Mouse (Mus musculus) liver, embryonic 12.5 days (tissue): ENCODE data around the gene Ptgir. TPM values are rescaled to one million over a fixed set of nuclear protein-coding genes. Genes with fewer than 3 reads are reported as not detected.

Experiments used
- ATAC-seq: fragments of 200-750 bp; cut with Nextera tagmentation; 2 replicates; pipeline ENCODE4 v1.8.0; 2017; ENCODE audit warnings: moderate number of reproducible peaks, mild to moderate bottlenecking, moderate library complexity
- H3K27ac ChIP-seq: fragments of 300-500 bp; sonication (generic); 2 replicates; pipeline ENCODE4 v1.5.1; 2016; ENCODE audit warnings: mild to moderate bottlenecking
- H3K27me3 ChIP-seq: fragments of 300-500 bp; sonication (generic); replicated peaks from 2 replicates; pipeline ENCODE4 v1.6.1; 2016; ENCODE audit warnings: mild to moderate bottlenecking, moderate library complexity
- H3K36me3 ChIP-seq: fragments of 300-500 bp; sonication (generic); 2 replicates; pipeline ENCODE4 v1.6.1; 2016; ENCODE audit warnings: mild to moderate bottlenecking, moderate library complexity
- H3K4me1 ChIP-seq: fragments of 300-500 bp; sonication (generic); 2 replicates; pipeline ENCODE4 v1.6.1; 2016
- H3K4me2 ChIP-seq: fragments of 300-500 bp; sonication (generic); 2 replicates; pipeline ENCODE4 v1.6.1; 2016; ENCODE audit warnings: mild to moderate bottlenecking, moderate library complexity
- H3K4me3 ChIP-seq: fragments of 300-500 bp; sonication (generic); 2 replicates; pipeline ENCODE4 v1.5.1; 2016; ENCODE audit warnings: mild to moderate bottlenecking, moderate library complexity
- H3K9ac ChIP-seq: fragments of 300-500 bp; sonication (generic); 2 replicates; pipeline ENCODE4 v1.6.1; 2016; ENCODE audit warnings: mild to moderate bottlenecking, moderate library complexity
- H3K9me3 ChIP-seq: fragments of 300-500 bp; sonication (generic); replicated peaks from 2 replicates; pipeline ENCODE4 v1.6.1; 2016; ENCODE audit warnings: mild to moderate bottlenecking, moderate library complexity
- WGBS: fragments of 180-500 bp; shearing (Covaris S2); methylation state at CpG from one replicate; pipeline ENCODE4 v1.1.7; 2016; ENCODE audit not compliant: insufficient replicate concordance; 5-methylcytosine and 5-hydroxymethylcytosine counted together
- polyA plus RNA-seq: library from polyadenylated mRNA; unstranded; fragments of >200 nt; fragmentation: Nextera tagmentation; extraction: Ambion mirVana; gene quantifications from 2 replicates; pipeline ENCODE4 v1.2.1, GENCODE M21; 2016

Ptgir gene
- polyA plus RNA-seq, 1 experiment from 2014 or later: 1.5 TPM

DNA sequence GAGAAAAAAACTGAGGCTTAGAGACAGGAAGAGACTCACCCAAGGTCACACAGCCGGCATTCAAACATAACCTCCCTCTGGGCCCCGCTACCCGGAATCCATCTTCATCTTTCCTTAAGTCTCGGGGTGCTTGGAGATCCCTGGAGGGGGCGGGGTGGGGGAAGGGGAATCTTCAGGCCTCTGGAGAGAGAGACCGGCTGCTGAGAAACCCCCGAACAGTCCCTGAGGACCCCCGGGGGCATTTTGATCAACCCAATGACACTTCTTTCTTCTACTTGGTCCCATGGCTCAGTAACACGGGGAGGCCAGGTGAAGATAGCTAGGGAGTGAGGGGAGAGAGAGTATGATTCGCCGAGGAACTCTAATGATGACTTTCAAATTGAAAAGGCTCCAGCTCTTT, 30.3 kb upstream of the Ptgir start:
- H3K27ac ChIP-seq: no peak overlapping the region

DNA sequence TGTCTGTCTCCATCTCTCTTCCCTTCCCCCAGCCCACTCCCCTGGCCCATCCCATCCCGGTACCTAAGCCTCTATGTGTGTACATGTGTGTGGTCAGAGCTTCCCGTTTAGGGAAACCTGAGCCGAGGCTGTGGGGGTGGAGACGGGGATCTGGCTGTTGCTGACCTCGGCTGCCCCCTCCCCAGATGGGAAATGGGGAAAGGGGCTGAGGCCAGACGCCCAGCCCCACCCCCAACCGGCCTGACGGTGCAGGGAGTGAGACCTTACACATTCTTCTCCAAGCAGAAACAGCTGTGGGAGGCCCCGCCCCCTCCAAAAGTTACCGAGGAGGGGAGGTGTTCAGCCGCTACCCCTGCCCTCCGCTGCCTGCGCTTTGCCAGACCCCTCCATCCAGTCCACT, 29.7 kb upstream of the Ptgir start:
- peak overlapping the region; percentile 65; the same call in 1 of the 2 replicates for H3K4me3 ChIP-seq
- no peak for ATAC-seq

More for the DNA sequence above, 30.3 kb upstream of the Ptgir start:
- ATAC-seq: no peak
- peak overlapping the region; percentile 65 for H3K9ac ChIP-seq
- H3K4me3 ChIP-seq: peak overlapping the region; percentile 65
- peaks cover 42% of the 10 kb centered on the region for H3K4me1 ChIP-seq
- peak overlapping the region; percentile 98 for H3K4me2 ChIP-seq
- WGBS: 28% methylated on average over 11 of the region's 11 CpGs
- H3K36me3 ChIP-seq: no peaks in the 10 kb centered on the region
- no peaks in the 10 kb centered on the region for H3K9me3 ChIP-seq
- peaks cover 27% of the 10 kb centered on the region for H3K27me3 ChIP-seq

DNA sequence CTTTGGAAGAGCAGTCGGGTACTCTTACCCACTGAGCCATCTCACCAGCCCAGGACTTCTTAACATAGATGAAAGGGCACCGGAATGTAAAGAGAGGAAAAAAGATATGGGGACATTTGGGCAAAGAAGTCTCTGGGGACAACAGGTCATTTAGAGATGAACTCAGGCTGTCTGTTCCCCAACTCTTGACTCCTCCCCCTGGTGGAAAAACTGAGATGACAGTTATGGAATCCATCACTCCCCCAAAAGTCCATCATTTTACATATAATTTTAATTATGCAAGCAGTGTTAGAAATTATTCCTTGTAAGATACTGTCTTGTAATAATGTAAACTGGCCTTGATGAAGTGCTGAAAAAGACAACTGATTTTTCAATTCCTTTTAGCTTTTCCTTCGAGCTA, 28.6 kb upstream of the Ptgir start:
- ATAC-seq: no peak
- peaks cover 44% of the 10 kb centered on the region for H3K27me3 ChIP-seq
- no peak overlapping the region for H3K4me3 ChIP-seq
- no peaks in the 10 kb centered on the region for H3K9me3 ChIP-seq
- H3K9ac ChIP-seq: no peak overlapping the region
- H3K27ac ChIP-seq: no peak overlapping the region
- H3K4me1 ChIP-seq: peaks cover 42% of the 10 kb centered on the region
- no peaks in the 10 kb centered on the region for H3K36me3 ChIP-seq
- no peak overlapping the region for H3K4me2 ChIP-seq
- 63% methylated on average over 3 of the region's 3 CpGs for WGBS

More for the DNA sequence above, 29.7 kb upstream of the Ptgir start:
- Histone ChIP-seq H3K27me3 (peaks cover 33% of the 10 kb centered on the region), H3K9ac (no peak overlapping the region), H3K4me2 (peak overlapping the region; percentile 98), H3K36me3 (no peaks in the 10 kb centered on the region), H3K27ac (no peak overlapping the region), H3K4me1 (peaks cover 42% of the 10 kb centered on the region), H3K9me3 (no peaks in the 10 kb centered on the region)
- WGBS: 9% methylated on average over 13 of the region's 13 CpGs

DNA sequence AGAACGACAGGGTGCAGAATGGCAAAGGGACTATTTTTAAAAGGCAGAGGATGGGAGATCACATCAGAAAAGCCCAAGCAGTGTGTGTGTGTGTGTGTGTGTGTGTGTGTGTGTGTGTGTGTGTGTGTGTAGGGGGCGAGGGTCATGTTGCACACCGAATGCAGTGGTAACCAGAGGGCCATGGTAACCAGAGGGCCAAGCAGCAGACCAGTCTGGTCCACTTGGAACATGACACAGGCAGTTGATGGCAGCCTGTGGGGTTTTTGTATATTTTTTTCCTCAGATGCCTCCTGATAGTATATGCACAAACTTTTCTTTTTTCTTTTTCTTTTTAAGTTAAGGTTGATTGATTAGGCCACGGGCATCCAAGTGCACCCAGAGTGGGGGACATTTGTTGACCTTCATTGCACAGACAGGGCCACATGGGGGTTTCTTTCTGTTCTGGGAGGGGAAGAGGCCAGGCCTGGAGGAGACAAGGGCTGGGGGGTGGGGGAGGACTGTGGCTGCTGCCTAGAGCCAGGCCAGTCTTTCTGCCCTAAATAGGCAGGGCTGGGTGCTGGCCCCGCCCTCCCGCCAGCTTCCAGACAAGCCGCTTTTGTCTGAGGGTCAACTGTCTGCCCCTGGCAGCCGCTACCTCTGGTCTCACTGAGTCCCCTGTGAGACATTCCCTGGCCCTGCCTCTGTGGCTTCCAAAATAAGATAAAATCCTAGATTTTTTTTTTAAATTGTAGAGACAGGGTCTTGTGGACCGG, 26.3 kb upstream of the Ptgir start:
- ATAC-seq: no peak
- H3K36me3 ChIP-seq: peaks cover 3% of the 10 kb centered on the region
- H3K27ac ChIP-seq: no peak overlapping the region
- peaks cover 33% of the 10 kb centered on the region for H3K4me1 ChIP-seq
- no peaks in the 10 kb centered on the region for H3K9me3 ChIP-seq
- H3K9ac ChIP-seq: no peak overlapping the region
- WGBS: 28% methylated on average over 9 of the region's 9 CpGs
- no peak overlapping the region for H3K4me3 ChIP-seq
- no peak overlapping the region for H3K4me2 ChIP-seq
- H3K27me3 ChIP-seq: peaks cover 67% of the 10 kb centered on the region

DNA sequence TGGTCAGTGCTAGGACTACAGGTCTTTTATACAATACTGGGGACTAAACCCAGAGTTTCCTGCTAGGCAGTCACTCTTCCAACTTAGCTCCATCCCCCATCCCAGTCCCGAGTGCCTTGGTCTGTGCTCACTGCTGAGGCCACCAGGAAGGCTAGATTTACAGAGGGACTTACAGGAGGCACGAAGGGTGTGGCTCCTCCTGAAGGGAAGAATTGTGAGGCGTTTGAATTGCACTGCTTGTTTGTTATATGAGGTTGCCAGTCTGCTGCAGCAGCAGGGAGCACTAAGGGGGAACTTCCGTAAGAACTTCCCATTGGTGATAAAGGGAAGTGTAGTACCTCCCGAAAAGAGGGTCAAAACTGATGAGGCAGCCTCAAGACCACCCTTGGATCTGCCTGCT, 25.7 kb upstream of the Ptgir start:
- 14% methylated on average over 5 of the region's 5 CpGs for WGBS

DNA sequence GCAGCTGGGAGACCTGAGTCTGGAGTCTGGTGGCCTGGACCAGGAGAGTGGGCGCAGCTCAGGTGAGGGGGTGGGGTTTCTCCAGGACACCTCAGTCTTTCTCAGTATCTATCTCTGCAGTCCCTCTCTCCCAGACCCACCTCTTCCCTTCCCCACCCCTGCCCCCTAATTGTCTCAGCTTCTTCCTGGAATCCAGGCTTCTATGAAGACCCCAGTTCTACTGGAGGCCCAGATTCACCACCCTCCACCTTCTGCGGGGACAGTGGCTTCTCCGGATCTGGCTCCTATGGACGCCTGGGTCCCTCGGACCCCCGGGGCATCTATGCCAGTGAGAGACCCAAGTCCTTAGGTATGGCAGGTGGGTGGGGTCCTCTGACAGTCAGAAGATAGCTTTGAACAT, 23.1 kb upstream of the Ptgir start:
- peaks cover 14% of the 10 kb centered on the region for H3K4me1 ChIP-seq
- H3K36me3 ChIP-seq: peaks cover 20% of the 10 kb centered on the region
- H3K4me3 ChIP-seq: no peak overlapping the region
- no peak overlapping the region for H3K4me2 ChIP-seq
- H3K9ac ChIP-seq: no peak overlapping the region
- no peak for ATAC-seq
- peaks cover 80% of the 10 kb centered on the region for H3K27me3 ChIP-seq
- peaks cover 12% of the 10 kb centered on the region for H3K9me3 ChIP-seq
- no peak overlapping the region for H3K27ac ChIP-seq
- 72% methylated on average over 6 of the region's 6 CpGs for WGBS

More for the DNA sequence above, 25.7 kb upstream of the Ptgir start:
- H3K4me3 ChIP-seq: no peak overlapping the region
- peaks cover 28% of the 10 kb centered on the region for H3K4me1 ChIP-seq
- ATAC-seq: no peak
- no peak overlapping the region for H3K4me2 ChIP-seq
- H3K27me3 ChIP-seq: peaks cover 70% of the 10 kb centered on the region
- no peak overlapping the region for H3K9ac ChIP-seq
- H3K36me3 ChIP-seq: peaks cover 10% of the 10 kb centered on the region
- peaks cover 4% of the 10 kb centered on the region for H3K9me3 ChIP-seq
- no peak overlapping the region for H3K27ac ChIP-seq

DNA sequence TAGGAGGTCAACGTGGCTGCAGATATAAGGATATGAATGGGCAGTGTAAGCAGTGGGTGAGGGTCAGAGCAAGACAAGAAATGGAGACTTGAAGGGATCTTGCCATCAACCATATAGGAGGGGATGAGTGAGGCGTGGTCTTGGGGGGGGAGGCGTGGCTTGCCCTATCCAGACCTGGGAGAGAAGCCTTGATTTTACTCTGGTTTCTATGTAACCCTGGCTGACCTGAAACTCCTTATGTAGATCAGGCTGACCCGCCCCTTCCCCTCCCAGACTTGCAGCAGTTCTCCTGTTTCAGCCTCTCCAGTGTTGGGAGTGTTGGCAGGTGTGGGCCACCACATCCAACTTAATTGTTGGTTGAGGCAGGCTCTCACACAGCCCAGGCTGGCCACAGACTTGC, 22.0 kb upstream of the Ptgir start:
- peaks cover 12% of the 10 kb centered on the region for H3K9me3 ChIP-seq
- H3K4me1 ChIP-seq: peaks cover 14% of the 10 kb centered on the region
- H3K27me3 ChIP-seq: peaks cover 88% of the 10 kb centered on the region
- no peak overlapping the region for H3K4me3 ChIP-seq
- no peak for ATAC-seq
- peaks cover 20% of the 10 kb centered on the region for H3K36me3 ChIP-seq
- H3K9ac ChIP-seq: no peak overlapping the region
- no peak overlapping the region for H3K27ac ChIP-seq
- H3K4me2 ChIP-seq: no peak overlapping the region
- 36% methylated on average over 4 of the region's 4 CpGs for WGBS

DNA sequence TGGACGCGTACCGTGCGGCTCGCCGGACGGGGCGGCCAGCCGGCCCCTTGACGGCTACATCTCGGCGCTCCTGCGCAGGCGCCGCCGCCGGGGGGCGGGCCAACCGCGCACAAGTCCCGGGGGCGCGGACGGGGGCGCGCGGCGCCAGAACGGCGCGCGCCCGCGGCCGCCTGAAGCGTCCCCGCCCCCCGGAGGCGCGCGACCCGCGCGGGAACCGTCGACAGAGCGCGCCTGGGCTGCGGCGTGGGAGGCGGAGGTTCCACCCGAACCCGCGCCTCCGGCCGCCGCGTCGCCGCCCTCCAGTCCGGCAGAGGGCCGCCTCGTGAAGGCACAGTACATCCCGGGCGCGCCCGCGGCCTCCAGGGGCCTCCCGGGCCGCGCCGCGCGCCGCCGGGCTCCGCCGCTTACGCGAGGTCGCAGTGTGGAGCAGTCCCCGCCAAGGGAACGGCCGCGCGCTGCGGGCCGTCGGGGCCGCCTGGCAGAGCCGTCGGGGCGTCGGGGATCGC, 21.0 kb upstream of the Ptgir start:
- Histone ChIP-seq H3K27me3 (peaks cover 98% of the 10 kb centered on the region), H3K9me3 (peaks cover 12% of the 10 kb centered on the region), H3K36me3 (peaks cover 20% of the 10 kb centered on the region), H3K4me1 (peaks cover 6% of the 10 kb centered on the region), H3K4me2 (peak overlapping the region; percentile 52), H3K4me3 (peak overlapping the region; percentile 35), H3K9ac (no peak overlapping the region), H3K27ac (no peak overlapping the region)
- ATAC-seq: 0 out of 2 replicates have a peak, but pooled peaks have one; percentile 30
- WGBS: 11% methylated on average over 95 of the region's 95 CpGs

DNA sequence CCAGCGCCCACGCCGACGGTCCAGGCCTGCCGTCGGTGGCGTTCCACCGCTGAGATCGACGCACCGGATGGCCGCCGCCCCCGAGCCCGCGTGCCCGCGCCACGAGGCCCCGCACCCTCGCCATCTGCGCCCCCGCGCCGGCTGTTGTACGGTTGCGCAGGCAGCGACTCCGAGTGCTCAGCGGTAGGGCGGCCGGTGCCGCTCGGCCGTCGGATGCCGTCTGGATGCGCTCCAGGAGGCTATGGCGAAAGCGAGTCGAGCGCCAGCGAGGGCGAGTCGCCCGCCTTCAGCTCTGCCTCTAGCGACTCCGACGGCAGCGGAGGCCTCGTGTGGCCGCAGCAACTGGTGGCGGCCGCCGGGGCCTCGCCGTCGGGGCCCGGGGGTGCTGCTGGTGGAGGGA, 20.4 kb upstream of the Ptgir start:
- H3K9ac ChIP-seq: no peak overlapping the region
- H3K4me3 ChIP-seq: peak overlapping the region; percentile 35
- peaks cover 20% of the 10 kb centered on the region for H3K36me3 ChIP-seq
- H3K27me3 ChIP-seq: peaks cover 100% of the 10 kb centered on the region
- 29% methylated on average over 59 of the region's 59 CpGs for WGBS
- peaks cover 5% of the 10 kb centered on the region for H3K4me1 ChIP-seq
- peak overlapping the region; percentile 52 for H3K4me2 ChIP-seq
- no peak overlapping the region for H3K27ac ChIP-seq
- ATAC-seq: no peak
- H3K9me3 ChIP-seq: peaks cover 12% of the 10 kb centered on the region

DNA sequence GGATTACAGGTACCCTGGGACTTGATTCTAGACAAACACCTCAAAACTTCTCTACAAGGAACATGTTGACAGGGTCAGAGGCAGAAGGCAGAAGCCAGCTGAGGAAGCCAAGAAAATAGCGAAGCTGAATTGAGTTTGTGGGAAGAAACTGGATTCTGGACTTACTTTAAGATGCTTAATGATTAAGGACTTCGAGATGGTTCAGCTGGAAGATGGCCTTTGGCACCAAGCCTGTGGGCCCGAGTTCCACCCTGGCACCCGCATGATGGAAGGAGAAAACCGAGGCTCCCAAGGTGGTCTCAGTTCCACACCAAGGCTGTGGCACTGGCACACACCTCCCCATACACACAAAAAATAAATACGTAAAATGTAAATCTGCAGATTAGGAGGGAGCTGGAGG, 15.8 kb upstream of the Ptgir start:
- H3K4me2 ChIP-seq: peak overlapping the region; percentile 67
- H3K36me3 ChIP-seq: peaks cover 11% of the 10 kb centered on the region
- H3K27ac ChIP-seq: peak overlapping the region; percentile 26; the same call in 1 of the 2 replicates
- ATAC-seq: no peak
- peaks cover 9% of the 10 kb centered on the region for H3K9me3 ChIP-seq
- no peak overlapping the region for H3K9ac ChIP-seq
- 38% methylated on average over 6 of the region's 6 CpGs for WGBS
- H3K4me1 ChIP-seq: peaks cover 36% of the 10 kb centered on the region
- peaks cover 97% of the 10 kb centered on the region for H3K27me3 ChIP-seq
- H3K4me3 ChIP-seq: no peak overlapping the region

DNA sequence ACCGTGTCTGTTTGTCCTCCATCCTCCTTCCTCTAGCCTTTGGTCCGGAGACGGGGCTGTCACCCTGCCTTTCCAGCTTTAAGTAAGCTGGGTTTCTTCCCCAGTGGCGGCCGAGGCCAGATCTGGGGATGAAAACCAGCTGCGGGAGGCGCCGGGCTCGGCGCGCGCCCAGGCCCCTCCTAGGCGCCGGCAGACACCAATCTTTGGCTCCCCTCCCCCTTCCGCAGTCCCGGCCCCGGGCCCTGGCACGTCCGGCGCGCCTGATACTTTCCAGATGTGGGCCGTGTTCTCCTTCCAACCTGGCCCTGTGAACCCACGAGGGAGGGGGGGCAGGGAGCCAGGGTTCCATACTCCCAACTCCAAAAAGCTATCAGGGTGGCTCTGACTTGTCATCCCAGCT, 15.3 kb upstream of the Ptgir start:
- Histone ChIP-seq H3K9ac (no peak overlapping the region), H3K9me3 (peaks cover 5% of the 10 kb centered on the region), H3K4me3 (peak overlapping the region; percentile 32; the same call in 1 of the 2 replicates), H3K4me2 (peak overlapping the region; percentile 67), H3K27ac (peak overlapping the region; percentile 31; the same call in 1 of the 2 replicates), H3K27me3 (peaks cover 94% of the 10 kb centered on the region), H3K36me3 (peaks cover 7% of the 10 kb centered on the region), H3K4me1 (peaks cover 37% of the 10 kb centered on the region)
- ATAC-seq: no peak
- 5% methylated on average over 23 of the region's 23 CpGs for WGBS

DNA sequence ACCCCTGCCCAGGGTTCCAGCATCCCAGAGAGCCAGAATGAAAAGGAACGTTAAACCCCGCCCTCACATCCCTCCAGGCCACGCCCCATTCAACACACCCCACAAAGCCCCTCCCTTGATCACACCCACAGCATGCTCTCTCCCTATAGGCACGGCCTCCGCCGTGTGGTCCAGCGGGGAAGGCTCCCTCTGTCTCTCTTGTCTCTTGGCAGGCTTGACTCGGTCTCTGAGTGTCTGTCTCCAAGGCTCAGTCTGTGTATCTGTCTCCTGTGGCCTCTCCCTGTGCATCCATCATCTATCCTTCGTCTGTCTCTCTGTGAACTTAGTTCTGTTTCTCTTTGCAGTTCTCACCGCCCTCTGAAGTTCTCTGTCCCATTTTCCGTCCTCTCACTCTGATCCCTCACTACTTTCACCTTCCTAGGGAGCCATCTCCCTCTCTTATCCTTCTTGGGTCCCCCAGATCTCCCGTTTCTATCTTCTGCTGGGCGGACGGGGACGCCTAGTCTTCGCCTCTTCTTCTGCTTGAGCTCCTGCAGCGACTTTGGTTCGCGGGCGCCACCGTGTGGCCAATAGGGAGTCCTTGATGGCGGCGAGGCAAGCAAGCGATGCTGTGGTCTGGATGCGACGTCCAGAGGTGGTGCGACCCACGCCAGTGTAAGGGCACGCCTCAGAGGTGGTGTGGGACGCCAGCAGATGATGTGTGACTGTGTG, 14.5 kb upstream of the Ptgir start, which contains the start of gene Gng8:
Gng8 (plus strand) TSS at position 146 of the 711 bp plus-strand sequence.
- H3K27ac ChIP-seq: peak within 1 kb of the TSS; percentile 31; the same call in 1 of the 2 replicates
- no peaks in the 10 kb centered on the region for H3K9me3 ChIP-seq
- peak within 1 kb of the TSS; percentile 67 for H3K4me2 ChIP-seq
- WGBS: under 1% methylated on average over 30 of the region's 30 CpGs
- H3K36me3 ChIP-seq: no peaks in the 10 kb centered on the region
- peaks cover 91% of the 10 kb centered on the region for H3K27me3 ChIP-seq
- peak within 1 kb of the TSS; percentile 32 for H3K4me3 ChIP-seq
- peak; percentile 85 for ATAC-seq
- H3K4me1 ChIP-seq: peaks cover 37% of the 10 kb centered on the region
- H3K9ac ChIP-seq: no peak within 1 kb of the TSS
